Mouse (Mus musculus) stomach, postnatal 0 days (tissue): Measurements from ENCODE around the gene B3gnt5. TPM values are rescaled to one million over a fixed set of nuclear protein-coding genes. Genes with fewer than 3 reads are reported as not detected.

Source experiments
- ATAC-seq: fragments of 200-750 bp; cut with Nextera tagmentation; 2 replicates; pipeline ENCODE4 v1.8.0; 2017; ENCODE audit not compliant: low FRiP score, low TSS enrichment
- DNase-seq: peaks from one replicate; pipeline ENCODE4 v3.0.0-alpha.2; 2016; ENCODE audit warnings: low spot score
- H3K27ac ChIP-seq: fragments of 300-500 bp; sonication (generic); replicated peaks from 2 replicates; pipeline ENCODE4 v1.5.1; 2014; ENCODE audit warnings: mild to moderate bottlenecking, control low read depth
- H3K27me3 ChIP-seq: fragments of 300-500 bp; sonication (generic); 2 replicates; pipeline ENCODE4 v1.6.1; 2014; ENCODE audit warnings: low read length; ENCODE audit not compliant: control insufficient read depth, insufficient read depth
- H3K36me3 ChIP-seq: fragments of 300-500 bp; sonication (generic); 2 replicates; pipeline ENCODE4 v1.6.1; 2014; ENCODE audit warnings: low read length, mixed read lengths; ENCODE audit not compliant: control insufficient read depth, insufficient read depth
- H3K4me1 ChIP-seq: fragments of 300-500 bp; sonication (generic); replicated peaks from 2 replicates; pipeline ENCODE4 v1.6.1; 2014; ENCODE audit warnings: antibody characterized with exemption; ENCODE audit not compliant: control insufficient read depth, insufficient read depth
- H3K4me2 ChIP-seq: fragments of 300-500 bp; sonication (generic); replicated peaks from 2 replicates; pipeline ENCODE4 v1.6.1; 2014; ENCODE audit warnings: low read depth, mild to moderate bottlenecking, control low read depth, moderate library complexity
- H3K4me3 ChIP-seq: fragments of 300-500 bp; sonication (generic); 2 replicates; pipeline ENCODE4 v1.5.1; 2014; ENCODE audit warnings: low read depth, low read length, control low read depth
- H3K9ac ChIP-seq: fragments of 300-500 bp; sonication (generic); 2 replicates; pipeline ENCODE4 v1.6.1; 2014; ENCODE audit warnings: mild to moderate bottlenecking, low read length, control low read depth, mixed read lengths
- H3K9me3 ChIP-seq: fragments of 300-500 bp; sonication (generic); 2 replicates; pipeline ENCODE4 v1.6.1; 2016; ENCODE audit warnings: low read length; ENCODE audit not compliant: control insufficient read depth
- CTCF ChIP-seq: IDR thresholded peaks from 2 replicates; pipeline ENCODE4 v1.5.1; 2016; ENCODE audit warnings: antibody characterized with exemption, low read depth, mild to moderate bottlenecking, moderate library complexity
- EP300 ChIP-seq: optimal IDR thresholded peaks from 2 replicates; pipeline ENCODE3; 2016; ENCODE audit warnings: antibody characterized with exemption
- WGBS: fragments of 180-500 bp; shearing (Covaris S2); extraction: QIAGEN DNeasy Blood & Tissue Kit; methylation state at CpG from one replicate; pipeline ENCODE4 v1.1.7; 2014; 5-methylcytosine and 5-hydroxymethylcytosine counted together
- polyA plus RNA-seq: library from polyadenylated mRNA; unstranded; fragments of >200 nt; fragmentation: Nextera tagmentation; extraction: Ambion mirVana; gene quantifications from 2 replicates; pipeline ENCODE4 v1.2.1, GENCODE M21; 2015

B3gnt5 gene
- polyA plus RNA-seq, 1 experiment from 2014 or later, result 6.6 TPM

DNA sequence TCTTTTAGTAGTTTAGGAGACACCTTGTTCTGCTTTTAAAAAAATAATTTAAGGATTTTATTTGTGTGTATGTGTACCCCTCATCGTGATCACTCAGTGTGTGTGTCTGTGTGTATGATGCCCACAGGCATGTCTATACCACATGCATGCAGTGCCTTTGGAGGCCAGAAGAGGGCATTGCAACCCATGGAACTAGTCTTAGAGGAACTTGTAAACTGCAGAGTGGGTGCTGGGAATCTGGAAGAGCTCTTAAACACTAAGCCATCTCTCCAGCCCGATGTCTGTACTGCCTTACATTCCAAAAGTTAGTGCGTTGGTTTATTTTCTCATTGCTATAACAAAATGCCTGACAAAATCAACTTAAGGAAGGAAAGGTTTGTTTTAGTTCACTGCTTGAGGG lies 6.1 kb downstream of the B3gnt5 start:
- DNase-seq (no peak), ATAC-seq (no peak)
- TF ChIP-seq CTCF, result peak; percentile 22; the same call in 1 of the 2 replicates
- TF ChIP-seq EP300, result no peak
- Histone ChIP-seq H3K27me3 (no peaks in the 10 kb centered on the region), H3K4me3 (no peak overlapping the region), H3K9me3 (no peaks in the 10 kb centered on the region), H3K9ac (no peak overlapping the region), H3K4me1 (no peaks in the 10 kb centered on the region), H3K36me3 (no peaks in the 10 kb centered on the region), H3K27ac (no peak overlapping the region), H3K4me2 (no peak overlapping the region)
- WGBS, result 100% methylated on average over 3 of the region's 3 CpGs

DNA sequence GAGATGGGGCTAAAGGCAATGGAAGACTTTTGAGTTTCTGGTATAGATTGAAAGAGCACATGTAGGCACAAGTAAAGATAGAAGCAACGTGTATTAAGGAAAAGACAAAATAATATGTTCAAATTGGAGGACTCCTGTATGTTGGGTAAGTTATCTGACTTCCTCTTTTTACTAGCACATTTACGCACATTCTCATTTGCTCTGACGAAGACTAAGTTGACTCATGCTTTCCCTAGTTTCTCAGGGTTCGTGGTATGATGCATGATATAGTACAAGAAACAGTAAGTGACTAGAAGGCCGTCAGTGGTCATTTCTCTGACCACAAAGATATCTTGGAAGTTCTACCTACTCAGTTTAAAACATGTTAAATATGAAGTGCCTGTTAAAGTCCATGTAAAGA lies 8.0 kb downstream of the B3gnt5 start:
- H3K9ac ChIP-seq, result no peak overlapping the region
- H3K27me3 ChIP-seq, result no peaks in the 10 kb centered on the region
- H3K9me3 ChIP-seq, result no peaks in the 10 kb centered on the region
- DNase-seq (no peak), ATAC-seq (no peak)
- 91% methylated on average over 5 of the region's 5 CpGs for WGBS
- no peak overlapping the region for H3K4me3 ChIP-seq
- no peaks in the 10 kb centered on the region for H3K36me3 ChIP-seq
- no peaks in the 10 kb centered on the region for H3K4me1 ChIP-seq
- H3K27ac ChIP-seq, result no peak overlapping the region
- no peak for TF ChIP-seq CTCF
- no peak for TF ChIP-seq EP300
- H3K4me2 ChIP-seq, result no peak overlapping the region

DNA sequence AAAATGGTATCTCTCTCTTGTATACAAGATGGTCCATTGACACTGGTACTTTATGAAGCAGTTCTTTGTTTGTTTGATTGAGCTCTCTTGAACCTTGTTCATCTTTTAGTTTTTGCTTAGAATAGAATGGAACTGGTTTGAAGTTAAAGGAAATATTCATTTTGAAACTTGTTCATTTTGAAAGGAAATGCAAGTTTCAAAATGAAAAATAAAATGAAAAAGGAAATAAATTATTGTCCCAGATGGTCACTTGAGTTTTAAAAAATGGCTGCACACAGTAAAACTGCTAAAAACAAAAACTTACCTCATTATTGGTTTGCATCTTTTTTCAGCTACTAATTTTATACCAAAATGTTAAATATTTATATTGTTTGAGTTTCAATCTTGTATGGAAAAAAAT lies 12.0 kb downstream of the B3gnt5 start:
- DNase-seq, result no peak
- Histone ChIP-seq H3K36me3 (no peaks in the 10 kb centered on the region), H3K9me3 (no peaks in the 10 kb centered on the region), H3K4me2 (no peak overlapping the region), H3K27ac (no peak overlapping the region), H3K4me3 (no peak overlapping the region), H3K4me1 (no peaks in the 10 kb centered on the region), H3K27me3 (no peaks in the 10 kb centered on the region), H3K9ac (no peak overlapping the region)
- ATAC-seq, result no peak
- TF ChIP-seq EP300 (no peak), CTCF (no peak)

DNA sequence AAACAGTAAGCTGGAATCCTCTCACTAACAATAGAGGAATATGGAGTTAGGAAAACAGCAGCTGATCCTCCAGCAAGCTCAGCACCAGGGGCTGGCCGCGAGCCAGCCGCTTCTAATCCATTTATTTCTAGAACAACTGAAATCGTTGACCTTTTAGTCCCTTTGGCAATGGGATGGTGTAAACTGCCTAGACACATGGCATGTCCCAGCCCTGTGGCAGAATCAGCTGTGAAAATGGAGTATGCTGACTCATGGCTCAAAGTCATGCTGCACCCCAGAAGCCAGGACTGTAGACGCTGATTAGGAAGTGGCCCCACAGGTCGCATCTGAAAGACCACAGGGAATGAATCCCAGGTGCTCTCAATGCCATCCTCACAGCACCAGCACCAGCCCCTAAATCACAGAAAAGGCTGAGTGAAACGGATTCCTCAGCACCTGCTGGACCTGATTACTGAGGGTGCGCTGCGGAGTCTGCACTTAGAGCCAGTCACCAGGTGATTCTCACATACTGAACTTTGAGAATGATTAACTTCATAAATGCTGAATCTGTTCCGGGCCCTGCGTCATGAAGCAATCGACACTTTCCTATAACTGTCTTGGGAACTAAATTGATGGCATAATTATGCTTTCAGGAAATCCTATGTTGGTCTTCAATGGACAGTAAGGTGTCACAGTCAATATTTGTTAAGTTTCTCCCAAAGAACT lies 26.5 kb downstream of the B3gnt5 start:
- Histone ChIP-seq H3K4me3 (no peak overlapping the region), H3K4me2 (no peak overlapping the region), H3K27ac (no peak overlapping the region), H3K9me3 (no peaks in the 10 kb centered on the region), H3K4me1 (no peaks in the 10 kb centered on the region), H3K9ac (no peak overlapping the region), H3K27me3 (no peaks in the 10 kb centered on the region), H3K36me3 (no peaks in the 10 kb centered on the region)
- TF ChIP-seq CTCF, result no peak
- TF ChIP-seq EP300, result no peak
- no peak for DNase-seq
- no peak for ATAC-seq
- 63% methylated on average over 12 of the region's 12 CpGs for WGBS

DNA sequence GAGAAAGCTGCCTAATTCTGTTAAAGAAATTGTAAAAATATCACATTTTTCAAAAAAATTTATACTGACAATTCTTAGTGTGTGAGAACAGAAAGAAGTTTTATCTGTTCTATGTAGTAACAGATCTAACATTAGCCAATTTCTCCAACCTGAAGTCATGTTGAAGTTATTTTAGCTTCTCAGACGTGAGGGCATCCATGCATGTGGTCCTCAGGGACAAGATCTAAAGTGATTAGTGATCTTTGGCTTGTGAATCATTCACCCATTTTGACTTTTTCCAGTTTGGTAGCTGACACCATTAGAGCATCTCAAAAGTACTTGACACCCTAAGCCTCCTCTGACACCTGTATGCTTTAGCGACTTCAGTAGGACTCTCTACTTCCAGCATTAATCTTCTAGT lies 29.9 kb downstream of the B3gnt5 start:
- Histone ChIP-seq H3K4me1 (no peaks in the 10 kb centered on the region), H3K9me3 (no peaks in the 10 kb centered on the region), H3K4me2 (no peak overlapping the region), H3K9ac (no peak overlapping the region), H3K27me3 (no peaks in the 10 kb centered on the region), H3K36me3 (no peaks in the 10 kb centered on the region), H3K27ac (no peak overlapping the region), H3K4me3 (no peak overlapping the region)
- WGBS, result 82% methylated on average over 2 of the region's 2 CpGs
- no peak for TF ChIP-seq EP300
- no peak for TF ChIP-seq CTCF
- ATAC-seq, result no peak
- no peak for DNase-seq

DNA sequence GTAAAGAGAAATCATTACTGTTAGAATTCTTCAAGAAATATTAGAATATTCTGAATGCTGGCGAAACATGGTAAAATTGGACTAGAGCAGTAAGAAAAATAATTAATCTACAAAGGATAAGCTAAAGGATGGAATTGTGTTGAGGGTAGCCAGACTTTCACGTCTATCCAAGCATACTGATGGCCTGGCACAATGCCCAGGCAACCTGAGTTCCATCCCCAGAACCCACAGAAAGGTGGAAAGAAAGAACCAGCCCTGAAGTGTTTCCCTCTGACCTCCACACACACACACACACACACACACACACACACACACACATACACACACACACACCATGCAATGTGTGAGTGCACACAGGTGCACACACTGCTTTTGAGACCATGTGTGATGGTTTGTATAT lies 58.8 kb downstream of the B3gnt5 start:
- Histone ChIP-seq H3K9me3 (no peaks in the 10 kb centered on the region), H3K27me3 (no peaks in the 10 kb centered on the region), H3K9ac (no peak overlapping the region), H3K27ac (no peak overlapping the region), H3K4me2 (no peak overlapping the region), H3K36me3 (no peaks in the 10 kb centered on the region), H3K4me1 (no peaks in the 10 kb centered on the region), H3K4me3 (no peak overlapping the region)
- no peak for DNase-seq
- no peak for ATAC-seq
- no peak for TF ChIP-seq CTCF
- no peak for TF ChIP-seq EP300
- 60% methylated on average over 2 of the region's 2 CpGs for whole genome bisulfite sequencing

Other genes with a start within 250 kb of the B3gnt5 start
- not detected in 2 replicates for gene Olfr167, start 237.9 kb upstream of the B3gnt5 start, polyA plus RNA-seq
- gene Olfr168, start 224.7 kb upstream of the B3gnt5 start, polyA plus RNA-seq, result not detected in 2 replicates
- gene Olfr169, start 188.4 kb upstream of the B3gnt5 start, polyA plus RNA-seq, result not detected in 2 replicates
- not detected in 2 replicates for gene Olfr170, start 148.3 kb upstream of the B3gnt5 start, polyA plus RNA-seq
- not detected in 2 replicates for gene Olfr171, start 130.3 kb upstream of the B3gnt5 start, polyA plus RNA-seq
- gene Lamp3, start 53.8 kb upstream of the B3gnt5 start, polyA plus RNA-seq, result not detected in 2 replicates
- 2.4 and 2.7 TPM in 2 replicates for gene Klhl6, start 222.8 kb downstream of the B3gnt5 start, polyA plus RNA-seq